Mouse (Mus musculus) cerebellum, postnatal 14 days (tissue): Measurements from ENCODE around the gene Hmgn3.

Experiments
- DNase-seq, 2 experiments: peaks; one replicate each; pipeline ENCODE4 v3.0.0; 2021; ENCODE audit warnings: mixed read lengths in 2 of 2

Hmgn3 gene

DNA sequence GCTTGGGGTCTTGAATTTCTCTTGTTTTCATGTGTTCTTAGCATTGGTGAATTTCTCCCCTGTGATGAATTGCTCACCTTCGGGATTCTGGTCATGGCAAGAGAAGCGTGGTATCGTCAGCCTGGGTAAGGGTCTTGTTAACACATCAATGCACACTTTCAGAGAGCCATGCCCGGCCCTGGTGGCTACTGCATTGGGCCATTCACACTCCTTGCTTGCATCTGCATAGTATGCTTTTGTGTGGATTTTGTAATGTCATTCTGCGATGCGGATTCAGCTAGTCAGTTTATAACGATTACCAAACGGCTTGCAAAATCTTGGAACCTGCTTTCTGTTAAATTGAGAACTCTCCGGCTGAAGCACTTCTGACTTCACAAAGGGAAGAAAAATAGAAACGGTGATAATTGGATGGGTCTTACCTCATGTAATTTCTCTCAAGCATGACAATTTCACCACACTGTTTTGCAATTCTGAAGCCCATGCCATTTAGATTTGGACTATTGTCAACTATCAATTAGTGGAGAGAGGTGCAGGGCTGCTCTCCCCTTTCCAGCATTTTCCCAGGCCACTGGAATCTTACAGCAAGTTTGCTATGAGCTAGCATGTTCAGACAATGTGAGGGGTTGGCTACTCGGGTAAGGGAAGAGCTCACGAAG lies 47.7 kb downstream of the Hmgn3 start:
- no peak for DNase-seq

- DNase-seq = no peak
Measured at GRCm38 (mm10) chr9:83097816-83098215, 48.7 kb downstream of the Hmgn3 start.

- DNase-seq = no peak
Measured at GRCm38 (mm10) chr9:83094649-83095336, 51.7 kb downstream of the Hmgn3 start.

DNA sequence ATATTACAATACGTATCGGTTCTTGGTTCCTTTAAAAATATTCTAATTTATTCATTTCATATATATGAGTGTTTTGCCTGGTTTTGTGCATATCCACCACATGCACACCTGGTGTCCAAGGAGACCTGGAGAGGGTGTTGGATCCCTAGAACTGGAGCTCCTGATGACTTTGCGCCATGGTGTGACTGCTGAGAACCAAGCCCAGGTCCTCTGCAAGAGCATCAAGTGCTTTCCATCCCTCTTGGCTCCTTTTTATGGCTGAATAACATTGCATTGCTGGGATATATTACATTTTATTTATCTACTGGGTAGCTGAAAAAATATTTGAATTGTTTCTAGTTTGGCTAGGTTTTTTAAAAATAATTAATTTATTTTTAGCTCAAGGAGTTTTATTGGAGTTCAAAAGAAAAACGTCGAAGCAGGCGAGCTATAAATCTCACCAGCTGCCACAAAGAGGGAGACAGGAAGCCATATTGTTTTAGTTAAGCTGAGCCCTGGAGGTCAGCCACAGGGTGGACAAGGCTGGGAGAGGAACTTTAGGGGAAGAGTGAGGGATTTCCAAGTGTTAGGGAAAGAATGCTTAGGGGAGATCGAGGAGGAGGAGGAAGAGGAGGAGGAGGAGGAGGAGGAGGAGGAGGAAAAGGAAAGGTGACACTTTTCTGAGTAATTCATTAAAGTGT lies 62.6 kb downstream of the Hmgn3 start:
- no peak for DNase-seq

DNA sequence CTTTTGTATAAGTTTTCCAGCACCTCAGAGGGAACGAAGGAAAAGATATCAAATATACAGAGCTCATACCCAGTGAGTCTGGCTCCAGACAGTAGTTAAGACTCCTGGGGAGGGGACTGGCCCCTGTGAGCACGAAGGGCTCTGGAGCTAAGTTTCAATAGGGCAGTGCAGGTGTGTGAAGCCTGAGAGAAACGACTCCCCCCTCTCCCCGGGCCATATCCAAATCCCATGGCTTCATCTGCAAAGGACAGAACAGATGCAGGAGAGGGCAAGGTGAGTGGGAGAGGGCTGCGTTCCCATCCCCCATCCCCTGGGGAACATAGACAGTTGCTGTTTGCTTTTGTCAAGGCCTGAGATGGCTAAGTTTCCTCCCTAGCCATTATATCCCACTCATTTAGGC lies 63.4 kb downstream of the Hmgn3 start:
- no peak for DNase-seq

GRCm38 (mm10) chr9:83082296-83082695 lies 64.2 kb downstream of the Hmgn3 start:
- DNase-seq = no peak

DNA sequence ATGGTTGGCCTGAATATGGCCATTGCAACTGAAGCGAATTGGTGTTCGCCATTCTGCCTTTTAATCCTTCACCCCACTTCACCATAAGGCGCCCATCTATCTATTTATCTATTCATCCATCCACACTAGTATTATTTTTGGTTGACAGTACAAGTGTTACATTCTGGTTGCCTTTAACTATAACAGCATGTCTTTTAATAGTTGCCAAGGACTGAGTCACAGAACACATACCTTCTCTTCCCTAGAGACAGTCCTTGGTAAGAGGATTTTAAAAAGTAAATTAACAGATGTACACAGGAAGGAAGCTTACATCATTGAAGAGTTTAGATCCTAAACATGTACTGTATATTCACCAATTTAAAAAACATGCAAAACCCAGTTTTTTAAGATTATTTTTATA lies 66.8 kb downstream of the Hmgn3 start:
- no peak for DNase-seq

GRCm38 (mm10) chr9:83068246-83068645 lies 78.2 kb downstream of the Hmgn3 start:
- DNase-seq = no peak

GRCm38 (mm10) chr9:83061289-83061688 lies 85.2 kb downstream of the Hmgn3 start:
- no peak for DNase-seq
